Mouse (Mus musculus) adrenal gland, postnatal 36 days (tissue): ENCODE results near the gene Cerkl. TPM values are rescaled to one million over a fixed set of nuclear protein-coding genes. Genes with fewer than 3 reads are reported as not detected.

Source experiments
- DNase-seq, 2 experiments: peaks; one replicate each; pipeline ENCODE4 v3.0.0; 2021; ENCODE audit warnings: mixed read lengths in 1 of 2
- total RNA-seq, 2 experiments: library from RNA; stranded (reverse); gene quantifications; 2 replicates each; pipeline ENCODE4 v1.2.3; 2021

Gene Cerkl
- total RNA-seq, 2 experiments from 2014 or later = 1.4 to 3.1 TPM

DNA sequence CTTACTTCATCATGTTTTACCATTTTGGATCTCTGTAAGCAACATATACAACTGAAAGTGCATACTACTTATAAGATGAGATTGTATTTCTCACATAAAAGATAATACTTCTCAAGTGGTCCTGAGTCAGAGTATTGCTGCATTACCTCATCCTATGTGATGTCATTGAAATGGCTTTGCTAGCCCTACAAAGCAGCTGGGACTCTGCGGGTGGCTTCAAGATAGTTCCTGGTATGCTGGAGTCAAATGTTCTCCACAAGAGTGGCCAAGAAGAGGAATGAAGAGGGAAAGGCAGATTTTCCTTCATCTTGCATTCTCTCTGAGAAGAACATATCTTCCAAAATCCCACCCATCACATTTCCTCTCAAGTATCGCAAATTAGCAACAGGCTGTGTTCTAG, 13.2 kb downstream of the Cerkl start:
- DNase-seq = no peak

DNA sequence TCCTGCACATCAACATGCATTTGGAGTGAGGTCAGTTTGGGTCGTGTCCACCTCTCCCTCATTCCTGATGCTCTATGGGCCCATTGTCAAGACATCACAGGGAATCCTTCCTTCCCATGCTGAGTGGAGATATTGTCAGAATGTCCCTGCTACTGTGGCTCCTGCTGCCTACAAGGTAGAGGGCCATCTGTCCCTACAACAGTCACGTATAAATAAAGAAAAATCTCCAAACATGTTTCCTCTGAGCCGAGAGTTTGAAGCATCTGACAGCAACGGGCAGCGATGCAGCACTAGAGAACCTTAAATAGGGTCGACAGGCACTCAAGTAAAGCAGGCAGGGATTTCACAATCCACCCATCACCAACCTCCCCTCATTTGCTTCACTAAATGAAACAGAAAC, 13.7 kb downstream of the Cerkl start:
- no peak for DNase-seq

DNA sequence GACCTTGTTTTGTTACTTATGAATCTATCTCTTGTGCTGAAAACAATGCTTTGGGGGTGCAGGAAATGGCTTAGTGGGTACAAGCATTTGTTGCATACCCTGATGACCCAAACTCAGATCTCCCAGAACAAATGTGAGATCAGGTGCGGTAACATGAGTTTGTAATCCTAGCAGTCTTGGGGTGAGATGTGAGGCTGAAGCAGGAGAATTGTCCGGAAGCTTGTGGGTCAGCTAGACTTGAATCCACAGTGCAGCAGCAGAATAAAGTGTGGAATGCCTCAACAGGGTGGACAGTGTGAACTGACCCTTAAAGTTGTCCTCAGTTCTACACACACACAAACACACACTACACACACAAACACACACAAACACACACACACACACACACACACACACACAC, 14.4 kb downstream of the Cerkl start:
- no peak for DNase-seq

DNA sequence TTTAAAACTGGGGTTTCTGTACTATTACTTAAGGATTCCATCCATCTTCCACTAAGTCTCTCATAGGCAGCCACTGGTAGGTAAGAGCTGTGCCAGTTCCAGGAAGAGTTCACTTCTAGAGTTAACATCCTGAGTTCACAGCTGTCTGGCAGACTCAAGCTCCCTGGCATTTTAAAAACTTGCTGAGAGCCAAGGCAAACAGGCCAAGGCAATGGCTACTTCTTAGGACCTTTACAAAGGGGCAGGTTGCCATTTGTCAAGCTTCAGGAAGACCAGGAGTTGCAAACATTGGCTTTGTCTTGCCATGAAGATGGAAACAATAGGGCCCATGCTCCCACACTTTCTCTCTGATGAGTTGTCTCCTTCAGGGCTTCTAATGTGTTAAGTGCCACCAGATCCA, 26.5 kb downstream of the Cerkl start:
- DNase-seq = no peak

DNA sequence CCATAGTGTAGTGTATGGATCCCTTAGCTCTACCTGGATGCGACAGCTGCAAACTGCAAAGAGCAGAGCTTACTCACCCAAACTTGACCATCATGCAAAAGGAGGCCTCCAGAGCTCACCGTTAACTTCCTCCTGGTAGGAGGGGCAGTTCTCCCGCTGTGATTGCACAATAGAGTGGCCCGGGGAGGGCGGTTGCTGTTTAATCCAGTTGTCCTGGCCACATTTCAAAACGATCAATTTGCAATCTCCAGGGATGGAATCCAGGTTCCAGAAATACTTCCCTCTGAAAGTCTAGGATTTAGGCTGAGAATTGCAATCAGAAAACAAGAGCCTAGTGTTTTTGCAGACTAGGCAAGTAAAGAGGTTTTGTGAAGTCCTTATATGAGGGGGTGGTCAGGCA, 26.9 kb downstream of the Cerkl start:
- peak; percentile 15 to 29 for DNase-seq

DNA sequence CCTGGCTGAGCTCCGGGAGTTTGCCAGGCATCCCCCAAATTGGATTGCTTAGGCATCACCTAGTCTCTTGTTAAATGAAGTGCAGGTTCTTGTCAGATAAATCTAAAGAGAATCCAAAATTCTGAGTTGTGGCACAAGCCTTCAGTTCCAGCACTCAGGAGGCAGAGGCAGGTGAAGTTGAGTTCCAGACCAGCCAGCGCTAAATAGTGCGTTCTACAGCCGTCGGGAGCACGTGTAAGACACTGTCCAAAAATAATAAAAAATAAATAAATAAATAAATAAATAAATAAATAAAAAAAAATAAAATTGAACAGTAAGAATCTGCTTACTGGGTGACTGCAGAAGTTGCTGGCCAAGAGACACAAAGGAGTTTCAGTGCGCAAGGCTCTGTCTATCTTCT, 27.5 kb downstream of the Cerkl start:
- no peak for DNase-seq

DNA sequence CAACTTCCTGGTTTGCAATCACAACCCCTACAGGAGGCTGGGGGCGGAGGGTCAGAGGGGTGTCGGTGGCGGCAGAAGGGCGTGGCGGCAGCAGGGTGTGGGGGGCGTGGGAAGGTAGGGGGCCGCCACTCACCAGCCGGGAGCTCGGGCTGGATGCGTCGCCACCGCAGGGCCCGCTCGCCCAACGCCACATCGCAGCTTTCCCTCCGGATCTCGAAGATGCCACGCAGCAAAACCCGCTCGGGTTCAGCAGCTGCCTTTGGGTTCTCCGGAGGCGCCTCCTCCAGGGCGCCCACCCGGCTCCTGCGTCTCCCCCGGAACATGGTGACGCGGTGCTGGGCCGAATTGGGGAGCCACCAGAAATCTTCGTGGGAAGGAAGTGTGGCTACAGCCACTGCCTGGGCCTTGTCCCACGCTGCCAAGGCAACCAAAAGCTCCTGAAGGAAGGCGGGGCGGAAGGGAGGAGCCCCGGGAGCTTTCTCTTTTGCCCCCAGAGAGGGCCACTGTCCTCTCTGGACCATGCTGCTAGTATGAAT, 27.9 kb downstream of the Cerkl start:
- DNase-seq = peak; percentile 1 to 2

DNA sequence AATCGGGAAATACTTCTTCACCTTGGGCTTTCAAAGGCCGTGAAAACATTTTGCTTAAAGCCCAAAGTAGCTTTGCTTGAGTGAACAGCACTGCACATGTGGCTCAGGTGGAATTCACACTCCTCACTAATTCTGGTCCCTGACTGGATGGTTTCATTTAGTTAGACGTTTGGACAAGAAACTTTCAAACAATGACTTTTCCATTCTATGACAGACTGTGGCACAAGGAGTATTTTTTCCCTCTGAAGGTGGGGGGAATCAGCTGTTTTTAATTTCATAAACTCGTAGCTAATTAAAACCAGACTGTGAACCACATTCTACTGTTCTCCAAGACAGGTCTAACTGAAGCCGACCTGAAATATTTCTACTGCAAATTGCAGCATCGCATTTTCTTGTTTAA, 28.6 kb downstream of the Cerkl start:
- no peak for DNase-seq

DNA sequence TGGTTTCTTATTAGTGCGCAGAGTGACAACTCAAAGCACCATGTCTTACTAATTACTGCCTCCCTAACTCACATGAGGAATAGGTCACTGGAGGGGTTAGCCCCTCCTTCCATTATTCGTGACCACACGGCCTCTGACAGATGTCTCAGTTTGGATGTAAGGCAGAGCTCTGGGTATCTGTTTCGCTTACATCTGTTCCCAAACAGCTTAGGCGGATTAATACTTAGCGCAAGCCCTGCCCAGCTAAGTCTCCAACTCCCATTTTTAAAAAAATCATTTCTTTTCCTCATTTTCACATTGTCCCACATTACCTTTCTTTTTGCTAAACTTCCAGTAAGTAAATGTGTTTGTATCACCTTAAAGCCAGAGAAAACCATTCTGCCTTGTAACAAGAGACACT, 34.9 kb downstream of the Cerkl start:
- DNase-seq = no peak

DNA sequence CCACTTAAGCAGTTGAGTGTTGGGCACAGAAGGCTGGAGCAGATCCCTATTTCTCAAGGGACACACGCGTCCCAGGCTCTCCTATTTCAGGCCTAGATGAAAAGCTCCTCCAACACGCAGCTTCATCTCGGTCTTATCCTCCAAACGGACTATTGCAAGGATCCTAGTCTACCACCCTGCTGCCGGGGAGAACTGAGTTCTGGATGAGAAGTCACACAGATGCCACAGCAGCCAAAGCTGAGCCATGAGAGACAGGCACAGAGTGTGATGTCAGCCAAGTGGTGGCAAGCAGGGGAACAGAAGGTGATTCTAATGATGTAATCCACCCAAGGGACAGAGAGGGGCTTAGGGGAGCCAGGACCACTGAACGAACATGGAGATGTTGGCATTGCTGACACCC, 42.1 kb downstream of the Cerkl start:
- no peak for DNase-seq

DNA sequence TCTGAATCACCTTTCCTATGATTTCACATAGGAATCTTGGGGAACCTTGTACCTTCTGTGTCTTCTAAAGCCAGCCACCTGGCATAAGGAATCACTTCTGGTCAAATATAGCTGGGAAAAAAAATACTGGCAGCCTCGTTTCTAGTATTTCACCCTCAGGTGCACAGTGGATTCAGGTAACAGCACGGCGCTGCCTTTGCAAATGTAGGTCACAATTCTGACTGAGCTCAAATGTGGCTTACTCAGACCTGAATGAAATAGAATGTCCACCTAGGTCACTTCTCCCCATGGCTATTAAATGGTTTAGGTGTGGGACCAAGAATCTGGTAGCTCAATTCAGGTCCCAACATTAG, 45.7 kb downstream of the Cerkl start:
- DNase-seq = no peak

DNA sequence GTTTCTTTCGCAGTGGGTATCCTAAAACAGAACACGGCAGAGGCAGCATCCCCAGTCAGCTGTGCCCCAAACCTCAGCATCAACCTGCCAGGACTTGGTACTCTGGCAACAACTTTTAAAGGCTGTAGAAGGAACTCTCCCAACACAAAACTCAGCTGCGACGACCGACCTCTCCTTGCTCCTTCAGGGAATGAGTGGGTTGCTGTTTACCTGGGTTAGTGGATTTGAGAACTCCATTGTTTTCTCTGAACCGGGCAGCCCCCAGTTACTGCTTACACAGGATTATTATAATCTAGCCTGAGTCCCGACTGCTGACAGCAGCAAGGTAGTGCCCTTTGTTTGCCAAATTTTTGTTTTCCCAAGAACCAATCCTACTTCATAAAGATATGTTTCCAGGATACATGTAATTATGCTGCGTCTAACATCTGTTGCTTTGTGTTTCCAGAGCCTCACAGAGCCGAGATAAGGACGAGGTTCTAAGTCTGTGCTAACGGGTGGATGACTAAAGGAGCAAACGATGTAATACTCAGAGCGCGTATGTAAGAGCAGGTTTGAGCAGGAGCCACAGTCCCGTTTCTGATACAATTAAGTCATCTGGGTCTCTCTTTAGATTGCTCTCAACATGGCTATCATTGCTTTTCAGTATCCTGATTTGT, 46.2 kb downstream of the Cerkl start:
- DNase-seq = no peak

DNA sequence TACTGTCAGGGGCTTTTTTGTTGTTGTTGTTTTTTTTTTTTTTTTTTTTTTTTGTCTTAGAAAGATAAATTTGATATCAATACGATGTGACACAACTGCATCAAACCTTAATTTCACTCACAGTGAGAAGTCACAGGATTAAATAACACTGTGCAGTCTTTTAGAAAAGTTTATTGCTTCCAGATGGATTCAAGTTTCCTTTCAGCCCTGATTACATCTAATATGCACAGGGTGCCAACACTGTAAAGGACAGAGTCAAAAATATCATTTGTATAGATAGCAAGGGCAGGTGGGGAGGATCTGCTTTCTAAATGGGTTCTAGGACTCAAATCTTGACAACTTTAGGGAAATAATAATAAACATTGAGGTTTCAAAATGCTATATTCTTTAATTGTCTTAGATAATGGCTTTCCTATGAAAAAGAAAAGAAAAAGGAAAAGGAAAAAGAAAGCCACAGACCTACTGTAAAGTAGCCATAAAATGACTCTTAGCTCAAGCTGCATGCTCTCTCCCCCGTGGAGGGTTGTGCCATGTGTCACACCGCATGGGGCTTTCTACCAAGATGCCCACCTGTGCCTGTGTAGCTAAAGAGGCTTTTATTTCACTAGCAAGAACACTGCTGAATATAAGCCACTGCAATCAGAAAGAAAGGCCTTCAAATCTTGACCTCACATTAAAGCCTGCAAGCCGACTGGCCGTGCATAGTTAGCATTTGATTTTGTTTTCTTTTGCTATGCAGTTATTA, 50.8 kb downstream of the Cerkl start:
- DNase-seq = no peak

DNA sequence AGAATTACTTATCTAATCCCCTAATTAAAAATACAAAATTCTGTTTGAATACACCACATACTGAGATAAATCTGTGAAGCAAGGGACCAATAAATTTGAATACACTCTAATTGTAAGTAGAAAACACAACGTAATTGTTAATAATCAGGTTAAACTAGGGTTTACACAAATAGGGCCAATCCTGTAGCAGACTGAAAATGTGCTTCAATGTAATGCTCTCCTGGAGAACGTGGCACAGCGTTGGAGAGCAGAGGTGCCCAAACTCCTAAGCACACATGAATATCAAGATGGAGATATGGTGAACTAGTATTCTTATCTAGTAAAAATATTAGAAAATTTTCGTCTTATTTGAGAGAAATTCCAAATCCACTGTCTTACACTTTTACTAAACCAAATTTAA, 56.5 kb downstream of the Cerkl start:
- DNase-seq = no peak

DNA sequence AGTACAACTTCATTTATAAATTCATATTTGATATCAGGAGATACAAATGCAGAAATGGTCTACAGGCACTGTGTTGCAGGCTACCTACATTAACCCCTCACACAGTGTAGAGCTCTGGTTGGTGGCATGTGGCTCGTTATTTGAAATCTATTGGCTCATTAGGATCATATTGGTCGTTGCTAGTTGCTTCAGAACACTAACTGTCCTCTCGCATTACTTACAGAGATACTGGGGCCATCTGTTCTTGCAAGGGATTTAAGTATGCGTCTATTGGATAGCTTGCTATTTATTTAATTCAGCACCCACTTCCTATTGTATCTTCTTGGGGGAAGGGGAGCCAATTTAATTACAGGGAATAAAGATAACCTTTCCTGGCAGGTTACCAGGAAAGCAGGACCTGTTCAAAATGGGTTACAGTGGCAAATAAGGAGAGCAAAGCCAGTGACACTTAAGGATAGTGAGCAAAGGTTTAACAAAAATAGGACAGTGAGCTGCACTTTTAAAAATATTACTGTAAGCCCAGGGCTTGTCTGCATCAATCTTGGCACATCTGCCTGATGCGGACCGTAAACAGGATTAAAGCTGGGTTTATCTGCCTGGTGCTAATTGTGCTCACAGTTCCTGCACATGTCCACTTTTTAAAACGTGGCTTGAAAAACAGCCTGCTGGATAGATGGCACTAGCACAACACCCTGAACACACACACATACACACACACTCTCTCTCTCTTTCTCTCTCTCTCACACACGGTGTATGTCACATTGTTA, 57.2 kb downstream of the Cerkl start:
- no peak for DNase-seq

DNA sequence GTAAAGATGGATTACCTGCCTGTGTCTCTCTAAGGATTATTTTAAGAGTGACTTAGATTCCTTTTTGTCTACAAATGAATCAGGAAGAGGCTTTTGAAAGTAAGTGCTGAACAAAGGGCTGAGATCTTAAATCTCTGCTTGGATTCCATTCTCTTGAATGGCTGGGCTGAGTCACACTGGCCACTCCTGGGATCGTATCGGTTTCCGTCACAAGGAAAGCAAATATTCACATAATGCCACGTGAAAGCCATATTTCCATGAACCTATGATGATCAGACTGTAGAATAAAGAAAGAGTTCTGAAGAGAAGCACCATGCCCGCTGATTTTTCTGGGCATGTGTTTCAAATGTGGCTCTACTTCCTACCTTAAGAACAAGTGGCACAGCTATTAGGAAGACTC, 57.8 kb downstream of the Cerkl start:
- DNase-seq = no peak

DNA sequence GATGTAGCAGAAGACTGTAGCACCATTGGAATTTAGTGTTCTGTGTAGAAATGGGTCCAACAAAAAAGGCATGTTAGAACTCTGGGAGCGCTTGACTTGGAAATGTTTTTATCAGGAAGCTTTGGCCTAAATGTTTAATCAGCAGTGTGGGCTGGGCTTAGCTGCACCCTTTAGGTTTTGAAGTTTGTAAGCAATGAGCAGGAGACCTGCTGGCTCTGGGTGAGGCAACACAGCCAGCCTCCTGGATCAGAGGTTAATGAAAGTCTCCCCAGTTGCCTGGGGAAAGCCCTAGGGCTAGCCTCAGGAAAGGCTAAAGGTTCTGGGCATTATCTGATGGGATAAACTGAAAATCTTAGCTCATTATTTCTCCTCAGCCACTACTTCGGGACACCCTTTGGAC, 58.2 kb downstream of the Cerkl start:
- DNase-seq = no peak

DNA sequence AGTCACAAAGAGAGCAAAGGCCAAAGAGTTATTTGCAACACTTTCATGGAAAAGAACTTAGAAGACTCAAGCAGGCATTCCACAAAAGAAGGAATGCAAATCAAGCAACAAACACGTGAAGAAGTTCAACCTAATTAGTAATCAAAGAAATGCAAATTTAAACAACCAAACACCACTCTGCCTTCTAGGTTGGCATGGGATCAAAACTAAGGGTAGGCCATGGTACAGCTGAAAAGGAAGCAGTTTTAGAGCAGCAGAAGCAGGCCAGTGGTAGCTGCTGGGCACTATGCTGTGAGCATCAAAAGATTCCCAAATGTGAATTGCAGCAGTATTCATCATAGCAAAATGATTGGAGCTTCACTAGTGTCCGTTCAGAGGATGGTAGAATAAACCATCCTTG, 59.5 kb downstream of the Cerkl start:
- no peak for DNase-seq

DNA sequence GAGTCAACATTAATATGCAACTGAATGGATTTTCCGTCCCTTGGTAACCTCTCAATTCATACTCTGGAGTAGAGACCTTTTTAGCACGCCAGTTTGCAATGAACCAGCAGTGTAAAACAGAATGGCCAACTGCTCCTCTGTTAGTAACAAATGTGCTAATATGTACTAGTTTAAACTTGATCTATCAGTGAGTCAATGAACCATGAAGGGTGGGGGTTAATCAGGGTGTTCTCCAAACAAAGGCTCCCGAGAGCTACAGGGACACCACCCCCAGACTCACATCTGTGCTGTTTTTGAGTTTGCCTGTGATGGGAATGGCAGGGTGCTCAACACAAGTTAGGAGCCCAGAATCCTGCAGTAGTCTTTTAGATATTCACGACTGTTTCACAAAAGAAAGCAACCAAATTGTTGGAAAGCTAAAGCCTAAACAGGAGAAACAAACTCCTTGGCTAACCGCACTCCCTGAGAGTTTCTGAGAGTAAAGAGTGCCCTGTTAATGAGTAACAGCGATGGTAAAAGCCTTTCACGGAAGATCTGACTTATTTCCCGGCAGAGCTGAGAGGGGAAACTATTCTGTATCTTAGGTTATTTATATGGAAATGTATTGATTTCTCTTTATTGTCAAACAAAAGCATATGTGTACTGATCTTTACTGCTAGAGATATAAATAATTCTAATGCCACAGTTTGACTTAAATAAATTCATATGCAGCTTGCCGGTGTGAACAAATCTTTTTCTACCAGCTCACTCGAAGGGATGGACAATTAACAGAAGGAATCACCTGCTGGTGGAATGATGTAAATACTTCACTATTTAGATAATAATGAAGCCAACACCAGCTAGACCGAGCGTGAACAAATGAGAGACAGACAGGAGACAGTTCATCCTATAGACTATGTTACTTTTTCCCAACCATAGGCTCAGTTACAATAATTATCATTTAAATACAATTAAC, 77.2 kb downstream of the Cerkl start:
- DNase-seq = no peak

DNA sequence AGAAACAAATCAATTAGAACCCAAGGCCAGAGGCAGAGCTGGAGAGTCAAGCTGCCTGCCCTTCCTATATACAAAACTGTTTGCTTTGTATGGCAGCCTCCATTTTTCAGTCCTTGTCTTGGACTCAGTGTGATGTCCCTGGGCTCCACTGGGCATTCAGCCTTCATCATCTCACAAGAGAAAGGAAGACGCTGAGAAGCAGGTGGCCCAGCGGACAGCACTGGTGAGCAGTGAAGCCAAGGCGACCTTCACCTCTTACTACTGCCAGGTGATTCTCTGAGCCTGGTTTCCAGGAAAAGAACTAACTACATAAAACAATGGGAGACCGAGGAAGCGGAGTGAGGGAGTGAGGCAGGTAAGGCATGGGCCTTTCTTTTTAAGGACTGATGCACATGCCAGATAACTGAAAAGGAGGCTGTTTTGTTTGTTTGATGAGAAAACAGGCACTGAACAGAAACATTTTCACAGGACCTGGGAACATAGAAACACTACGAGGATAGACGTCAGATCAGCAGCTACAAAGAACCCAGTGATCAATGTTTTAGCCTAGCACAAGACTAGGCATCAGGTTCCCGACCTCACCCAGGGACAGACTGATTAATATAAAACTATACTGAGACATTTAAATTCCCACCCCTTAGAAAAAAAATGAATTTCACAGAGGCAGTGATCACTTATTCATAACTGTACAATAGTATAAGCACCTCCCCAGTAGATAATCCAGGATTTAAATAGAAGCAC, 78.1 kb downstream of the Cerkl start:
- DNase-seq = no peak

DNA sequence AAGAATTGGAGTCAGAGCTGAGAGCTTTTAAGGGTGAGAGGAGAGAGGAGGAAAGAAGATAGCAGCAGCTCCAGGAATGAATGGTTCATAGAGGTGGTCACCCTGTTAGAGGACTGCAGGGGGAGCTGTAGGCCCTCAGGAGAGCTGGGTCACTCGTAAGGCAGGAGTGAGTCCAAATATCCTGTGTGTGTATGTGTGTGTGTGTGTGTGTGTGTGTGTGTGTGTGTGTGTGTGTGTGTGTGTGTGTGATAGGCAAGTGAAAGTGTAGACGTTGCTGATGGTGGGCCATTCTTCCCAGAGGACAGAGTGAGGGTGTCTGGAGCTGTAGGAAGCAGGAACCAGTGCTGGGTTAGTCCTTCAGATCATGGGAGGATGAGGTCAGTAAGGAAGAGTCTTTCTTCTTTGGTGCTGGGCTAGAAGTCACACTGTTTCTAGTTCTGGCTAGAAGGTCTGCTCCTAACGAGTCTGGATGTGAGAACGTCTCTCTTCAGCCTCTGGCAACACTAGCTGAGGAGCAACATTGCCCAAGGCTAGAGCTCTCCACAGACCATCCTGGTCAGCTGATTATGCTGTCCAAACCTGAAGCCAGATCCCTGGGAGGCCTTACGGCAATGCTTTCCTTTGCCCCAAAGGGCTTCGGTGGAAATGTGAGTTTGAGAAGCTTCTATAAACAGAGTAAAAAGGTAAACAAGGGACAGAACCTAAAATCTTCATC, 83.9 kb downstream of the Cerkl start:
- peak; percentile 6 to 11 for DNase-seq
